Mouse (Mus musculus): ENCODE measurements at regions not wholly inside any gene's neighbourhood (a gene's known extent, or its start where the extent isn't known, plus 50 kb on each side); places are given as distances from the start of the nearest gene placed in this dataset.

GRCm38 (mm10) chr16:74739194-74740135, 327.8 kb upstream of the Robo2 start:
- no peak overlapping the region for H3K4me3 ChIP-seq (ENCODE audit: insufficient read depth, low read depth, low read length)
- WGBS: 48% methylated on average over 12 of the region's 12 CpGs
- no peaks in the 10 kb centered on the region for H3K36me3 ChIP-seq (ENCODE audit: control insufficient read depth, insufficient read depth, low read length)
- TF ChIP-seq POLR2A (IDR thresholded peaks at IDR 0.05; ENCODE audit: low read depth, low read length): no peak
- TF ChIP-seq CTCF (conservative IDR thresholded peaks at IDR 0.05; ENCODE audit: insufficient read depth, insufficient read length, low read depth, low read length): no peak
- H3K4me1 ChIP-seq (ENCODE audit: control insufficient read depth, insufficient read depth, low read length): no peaks in the 10 kb centered on the region
- peak; percentile 14 for DNase-seq
- H3K27me3 ChIP-seq (replicated peaks; ENCODE audit: control insufficient read depth, insufficient read depth, low read length): no peaks in the 10 kb centered on the region
- no peak overlapping the region for H3K27ac ChIP-seq (ENCODE audit: insufficient read depth, low read depth, low read length)

GRCm38 (mm10) chr16:74732940-74733776, 321.5 kb upstream of the Robo2 start:
- Histone ChIP-seq H3K4me3 (ENCODE audit: insufficient read depth, low read depth, low read length) (no peak overlapping the region), H3K27ac (ENCODE audit: insufficient read depth, low read depth, low read length) (no peak overlapping the region), H3K27me3 (replicated peaks; ENCODE audit: control insufficient read depth, insufficient read depth, low read length) (no peaks in the 10 kb centered on the region), H3K4me1 (ENCODE audit: control insufficient read depth, insufficient read depth, low read length) (no peaks in the 10 kb centered on the region), H3K36me3 (ENCODE audit: control insufficient read depth, insufficient read depth, low read length) (no peaks in the 10 kb centered on the region)
- TF ChIP-seq POLR2A (IDR thresholded peaks at IDR 0.05; ENCODE audit: low read depth, low read length): no peak
- no peak for TF ChIP-seq CTCF (conservative IDR thresholded peaks at IDR 0.05; ENCODE audit: insufficient read depth, insufficient read length, low read depth, low read length)
- DNase-seq: no peak
- WGBS: 83% methylated on average over 9 of the region's 9 CpGs

GRCm38 (mm10) chr16:74730169-74730794, 318.7 kb upstream of the Robo2 start:
- DNase-seq: no peak
- TF ChIP-seq CTCF (conservative IDR thresholded peaks at IDR 0.05; ENCODE audit: insufficient read depth, insufficient read length, low read depth, low read length) (no peak), POLR2A (IDR thresholded peaks at IDR 0.05; ENCODE audit: low read depth, low read length) (no peak)
- no peaks in the 10 kb centered on the region for H3K4me1 ChIP-seq (ENCODE audit: control insufficient read depth, insufficient read depth, low read length)
- no peak overlapping the region for H3K4me3 ChIP-seq (ENCODE audit: insufficient read depth, low read depth, low read length)
- H3K27me3 ChIP-seq (replicated peaks; ENCODE audit: control insufficient read depth, insufficient read depth, low read length): no peaks in the 10 kb centered on the region
- no peak overlapping the region for H3K27ac ChIP-seq (ENCODE audit: insufficient read depth, low read depth, low read length)
- no peaks in the 10 kb centered on the region for H3K36me3 ChIP-seq (ENCODE audit: control insufficient read depth, insufficient read depth, low read length)
- WGBS: 62% methylated on average over 3 of the region's 3 CpGs

GRCm38 (mm10) chr16:74723217-74723616, 311.6 kb upstream of the Robo2 start:
- no peak for DNase-seq
- Histone ChIP-seq H3K27ac (ENCODE audit: insufficient read depth, low read depth, low read length) (no peak overlapping the region), H3K36me3 (ENCODE audit: control insufficient read depth, insufficient read depth, low read length) (no peaks in the 10 kb centered on the region), H3K4me1 (ENCODE audit: control insufficient read depth, insufficient read depth, low read length) (no peaks in the 10 kb centered on the region), H3K4me3 (ENCODE audit: insufficient read depth, low read depth, low read length) (no peak overlapping the region), H3K27me3 (replicated peaks; ENCODE audit: control insufficient read depth, insufficient read depth, low read length) (no peaks in the 10 kb centered on the region)
- TF ChIP-seq POLR2A (IDR thresholded peaks at IDR 0.05; ENCODE audit: low read depth, low read length): no peak
- TF ChIP-seq CTCF (conservative IDR thresholded peaks at IDR 0.05; ENCODE audit: insufficient read depth, insufficient read length, low read depth, low read length): no peak
- 21% methylated on average over 1 of the region's 1 CpGs for WGBS

- H3K36me3 ChIP-seq (ENCODE audit: control insufficient read depth, insufficient read depth, low read length): no peaks in the 10 kb centered on the region
- H3K4me3 ChIP-seq (ENCODE audit: insufficient read depth, low read depth, low read length): no peak overlapping the region
- peaks cover 3% of the 10 kb centered on the region; the same call in 1 of the 2 replicates for H3K4me1 ChIP-seq (ENCODE audit: control insufficient read depth, insufficient read depth, low read length)
- H3K27ac ChIP-seq (ENCODE audit: insufficient read depth, low read depth, low read length): no peak overlapping the region
- TF ChIP-seq CTCF (conservative IDR thresholded peaks at IDR 0.05; ENCODE audit: insufficient read depth, insufficient read length, low read depth, low read length): no peak
- no peak for TF ChIP-seq POLR2A (IDR thresholded peaks at IDR 0.05; ENCODE audit: low read depth, low read length)
- no peaks in the 10 kb centered on the region for H3K27me3 ChIP-seq (replicated peaks; ENCODE audit: control insufficient read depth, insufficient read depth, low read length)
- no peak for DNase-seq
- 44% methylated on average over 2 of the region's 2 CpGs for WGBS
Observed at GRCm38 (mm10) chr16:74718154-74718553, 306.5 kb upstream of the Robo2 start.

GRCm38 (mm10) chr16:74717622-74718021, 306.0 kb upstream of the Robo2 start:
- no peak overlapping the region for H3K27ac ChIP-seq (ENCODE audit: insufficient read depth, low read depth, low read length)
- H3K36me3 ChIP-seq (ENCODE audit: control insufficient read depth, insufficient read depth, low read length): no peaks in the 10 kb centered on the region
- no peaks in the 10 kb centered on the region for H3K27me3 ChIP-seq (replicated peaks; ENCODE audit: control insufficient read depth, insufficient read depth, low read length)
- 60% methylated on average over 1 of the region's 1 CpGs for WGBS
- TF ChIP-seq POLR2A (IDR thresholded peaks at IDR 0.05; ENCODE audit: low read depth, low read length): no peak
- no peak for TF ChIP-seq CTCF (conservative IDR thresholded peaks at IDR 0.05; ENCODE audit: insufficient read depth, insufficient read length, low read depth, low read length)
- no peak for DNase-seq
- H3K4me3 ChIP-seq (ENCODE audit: insufficient read depth, low read depth, low read length): no peak overlapping the region
- peaks cover 3% of the 10 kb centered on the region; the same call in 1 of the 2 replicates for H3K4me1 ChIP-seq (ENCODE audit: control insufficient read depth, insufficient read depth, low read length)
